Mouse (Mus musculus) gastrocnemius, postnatal 4 days (tissue): ENCODE measurements at regions not wholly inside any gene's neighbourhood (a gene's known extent, or its start where the extent isn't known, plus 50 kb on each side); places are given as distances from the start of the nearest gene placed in this dataset.

Experiments
- DNase-seq, 2 experiments: peaks; one replicate each; pipeline ENCODE4 v3.0.0; 2021 to 2022; ENCODE audit warnings: low spot score in 2 of 2, mixed read lengths in 2 of 2

- DNase-seq, result no peak
Measured at GRCm38 (mm10) chr6:11796361-11796760, 110.9 kb downstream of the Ndufa4 start.

DNA sequence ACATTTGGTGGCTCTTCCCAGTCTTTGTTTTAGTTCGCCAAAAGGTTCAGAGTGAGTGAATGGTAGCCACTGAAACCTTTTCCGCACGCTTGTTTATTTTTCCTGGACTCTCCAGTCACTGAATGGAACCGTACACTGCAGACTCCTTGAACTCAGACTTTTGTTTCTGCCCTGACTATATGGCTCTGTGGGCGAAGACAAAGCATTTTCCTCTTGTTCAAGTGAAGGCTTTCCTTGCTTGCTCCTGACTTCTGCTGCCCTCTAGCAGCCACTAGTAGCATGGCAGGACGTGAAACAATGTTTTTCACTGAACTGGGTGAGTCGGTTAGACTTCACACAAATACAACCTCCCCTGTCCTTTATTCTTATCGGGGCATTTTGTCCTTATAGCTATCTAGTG lies 113.9 kb downstream of the Ndufa4 start:
- DNase-seq, result peak in 1 of 2 experiments; percentile 15

DNA sequence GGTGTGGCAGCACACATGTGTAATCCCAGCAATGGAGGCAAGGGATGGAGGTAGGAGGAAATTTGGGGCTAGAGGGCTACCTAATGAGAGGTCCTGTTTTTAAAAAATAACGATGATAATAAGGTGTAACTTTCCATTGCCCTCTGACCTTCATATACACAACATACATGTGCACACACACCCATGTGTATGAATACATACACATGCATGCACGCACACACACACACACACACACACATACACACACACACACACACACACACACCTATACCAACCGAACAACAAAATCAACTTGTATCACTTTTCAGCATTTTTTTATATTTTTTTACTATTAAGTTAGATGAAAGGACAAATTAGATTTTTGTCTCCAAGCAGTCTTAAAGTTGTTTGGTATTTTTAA lies 115.1 kb downstream of the Ndufa4 start:
- no peak for DNase-seq

GRCm38 (mm10) chr6:11791056-11791455 lies 116.2 kb downstream of the Ndufa4 start:
- DNase-seq, result peak in 1 of 2 experiments; percentile 7

DNA sequence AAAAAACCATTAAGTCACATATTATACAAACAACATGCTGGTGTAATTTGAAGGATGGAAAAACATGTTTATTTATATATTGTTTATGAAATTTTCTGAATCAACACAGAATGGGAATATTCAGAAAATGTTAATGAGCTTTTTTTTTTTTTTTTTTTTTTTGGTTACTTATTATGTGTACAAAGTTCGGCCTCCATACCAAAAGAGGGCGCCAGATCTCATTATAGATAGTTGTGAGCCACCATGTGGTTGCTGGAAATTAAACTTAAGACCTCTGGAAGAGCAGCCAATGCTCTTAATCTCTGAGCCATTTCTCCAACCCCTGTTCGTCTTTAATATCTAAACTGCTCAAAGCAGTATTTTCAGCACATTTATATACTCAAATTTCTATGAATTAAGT lies 133.3 kb downstream of the Ndufa4 start:
- DNase-seq, result no peak

- DNase-seq, result no peak
Measured at GRCm38 (mm10) chr6:11762912-11763311, 144.4 kb downstream of the Ndufa4 start.

DNA sequence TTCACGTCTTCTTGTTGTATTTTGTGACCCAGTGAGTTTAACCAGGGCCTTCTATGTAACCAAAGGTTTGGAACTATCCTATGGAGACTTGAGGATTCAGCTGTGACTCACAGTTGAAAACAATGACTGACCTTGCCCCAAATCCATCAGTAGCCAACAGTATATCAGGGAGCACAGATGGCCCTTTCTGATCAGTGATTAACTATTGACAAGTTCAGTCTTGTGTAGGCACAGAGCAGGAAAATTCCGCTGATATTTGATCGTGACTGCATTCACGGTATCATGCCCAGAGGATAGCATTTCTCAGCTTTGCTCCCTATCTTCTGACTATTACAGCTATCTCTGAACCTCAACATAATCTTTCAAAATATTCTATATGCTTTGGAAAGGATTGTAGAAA lies 169.6 kb downstream of the Ndufa4 start:
- no peak for DNase-seq

DNA sequence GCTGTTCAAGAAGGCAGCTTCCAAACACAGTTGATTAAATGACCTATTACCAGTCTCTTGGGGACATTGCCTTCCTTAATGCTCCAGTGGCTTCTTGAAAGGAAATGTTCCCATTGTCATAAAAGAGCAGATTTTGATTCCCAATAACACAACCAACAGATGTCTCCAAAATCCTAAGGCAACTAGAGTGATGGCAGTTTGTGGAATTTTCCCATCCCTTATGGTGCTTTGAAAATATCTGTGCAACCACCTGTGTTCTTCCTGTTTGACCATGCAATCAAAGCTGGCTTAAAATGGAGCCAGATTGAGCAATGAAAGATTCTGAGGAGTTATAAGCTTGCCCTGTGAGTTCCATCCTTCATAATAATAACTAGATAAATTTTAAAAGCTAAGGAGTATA lies 176.2 kb downstream of the Ndufa4 start:
- DNase-seq, result no peak

GRCm38 (mm10) chr6:11730667-11731066 lies 176.6 kb downstream of the Ndufa4 start:
- DNase-seq, result no peak

- DNase-seq, result no peak
Measured at GRCm38 (mm10) chr6:11727806-11728205, 179.5 kb downstream of the Ndufa4 start.

DNA sequence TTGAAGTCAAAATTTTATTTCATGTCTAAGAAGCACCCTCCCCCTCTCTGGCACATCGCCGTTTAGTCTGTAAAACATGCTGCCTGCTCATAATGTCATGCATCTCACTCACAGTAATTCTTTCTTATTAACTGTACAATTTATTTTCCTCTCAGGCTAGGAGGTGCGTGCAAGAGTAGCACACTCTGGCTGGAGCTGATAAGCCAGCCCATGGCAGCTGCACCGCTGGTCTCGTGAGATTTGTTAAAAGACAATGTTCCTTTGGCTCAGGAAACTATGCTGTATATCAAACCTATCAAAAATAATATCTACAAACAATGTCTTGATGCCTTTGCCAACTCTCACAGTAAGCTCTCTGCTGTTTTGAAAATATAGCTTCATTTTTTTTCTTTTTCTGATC lies 179.9 kb downstream of the Ndufa4 start:
- DNase-seq, result peak in 1 of 2 experiments; percentile 7

- no peak for DNase-seq
Measured at GRCm38 (mm10) chr6:11723519-11723918, 183.8 kb downstream of the Ndufa4 start.

DNA sequence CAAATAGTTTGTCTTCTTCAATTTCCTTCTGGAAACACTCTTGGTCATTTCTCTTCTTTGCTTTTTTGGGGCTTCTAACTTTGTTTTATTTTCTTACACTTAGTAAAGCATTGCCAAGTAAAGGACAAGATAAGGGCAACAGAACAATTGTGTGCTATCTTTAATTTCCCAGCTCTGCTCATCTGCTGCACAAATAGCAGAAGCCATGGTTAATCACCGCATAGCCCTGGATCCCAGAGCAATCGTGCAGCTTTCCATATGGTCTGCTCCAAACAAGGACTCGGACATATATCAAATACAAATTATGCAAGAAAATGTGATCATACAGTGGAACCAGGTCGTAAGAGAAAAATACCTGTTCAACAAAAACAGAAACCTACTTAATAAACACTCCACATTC lies 187.0 kb downstream of the Ndufa4 start:
- no peak for DNase-seq

DNA sequence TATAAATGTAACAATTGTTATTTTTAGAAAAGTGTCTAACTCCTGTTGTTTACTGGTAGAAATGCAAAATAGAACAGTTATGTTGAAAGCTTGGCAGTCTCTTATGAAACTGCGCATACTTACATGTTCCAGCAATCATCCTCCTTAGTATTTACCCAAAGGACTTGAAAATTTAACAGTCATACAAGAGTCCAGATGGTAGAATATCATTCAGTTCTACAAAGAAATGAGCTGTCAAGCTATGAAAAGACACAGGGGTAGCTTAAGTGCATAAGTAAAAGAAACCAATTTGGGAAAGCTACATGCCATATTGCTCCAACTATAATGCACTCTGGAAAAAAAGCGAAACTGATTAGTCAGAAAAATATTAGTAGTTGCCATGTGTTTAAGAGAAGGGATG lies 196.7 kb downstream of the Ndufa4 start:
- no peak for DNase-seq

GRCm38 (mm10) chr6:11709465-11709864 lies 197.8 kb downstream of the Ndufa4 start:
- no peak for DNase-seq
